Mouse (Mus musculus) liver, embryonic 12.5 days (tissue): ENCODE measurements around the gene Pnpla3. TPM values are rescaled to one million over a fixed set of nuclear protein-coding genes. Genes with fewer than 3 reads are reported as not detected.

Experiments
- ATAC-seq: fragments of 200-750 bp; cut with Nextera tagmentation; 2 replicates; pipeline ENCODE4 v1.8.0; 2017; ENCODE audit warnings: moderate number of reproducible peaks, mild to moderate bottlenecking, moderate library complexity
- H3K27ac ChIP-seq: fragments of 300-500 bp; sonication (generic); 2 replicates; pipeline ENCODE4 v1.5.1; 2016; ENCODE audit warnings: mild to moderate bottlenecking
- H3K27me3 ChIP-seq: fragments of 300-500 bp; sonication (generic); replicated peaks from 2 replicates; pipeline ENCODE4 v1.6.1; 2016; ENCODE audit warnings: mild to moderate bottlenecking, moderate library complexity
- H3K36me3 ChIP-seq: fragments of 300-500 bp; sonication (generic); 2 replicates; pipeline ENCODE4 v1.6.1; 2016; ENCODE audit warnings: mild to moderate bottlenecking, moderate library complexity
- H3K4me1 ChIP-seq: fragments of 300-500 bp; sonication (generic); 2 replicates; pipeline ENCODE4 v1.6.1; 2016
- H3K4me2 ChIP-seq: fragments of 300-500 bp; sonication (generic); 2 replicates; pipeline ENCODE4 v1.6.1; 2016; ENCODE audit warnings: mild to moderate bottlenecking, moderate library complexity
- H3K4me3 ChIP-seq: fragments of 300-500 bp; sonication (generic); 2 replicates; pipeline ENCODE4 v1.5.1; 2016; ENCODE audit warnings: mild to moderate bottlenecking, moderate library complexity
- H3K9ac ChIP-seq: fragments of 300-500 bp; sonication (generic); 2 replicates; pipeline ENCODE4 v1.6.1; 2016; ENCODE audit warnings: mild to moderate bottlenecking, moderate library complexity
- H3K9me3 ChIP-seq: fragments of 300-500 bp; sonication (generic); replicated peaks from 2 replicates; pipeline ENCODE4 v1.6.1; 2016; ENCODE audit warnings: mild to moderate bottlenecking, moderate library complexity
- WGBS: fragments of 180-500 bp; shearing (Covaris S2); methylation state at CpG from one replicate; pipeline ENCODE4 v1.1.7; 2016; ENCODE audit not compliant: insufficient replicate concordance; 5-methylcytosine and 5-hydroxymethylcytosine counted together
- polyA plus RNA-seq: library from polyadenylated mRNA; unstranded; fragments of >200 nt; fragmentation: Nextera tagmentation; extraction: Ambion mirVana; gene quantifications from 2 replicates; pipeline ENCODE4 v1.2.1, GENCODE M21; 2016

Pnpla3 gene
- 1.4 and 1.5 TPM in 2 replicates for polyA plus RNA-seq

GRCm38 (mm10) chr15:84167600-84167999 is at the start of gene Pnpla3:
Gene Pnpla3 (plus strand): TSS chr15:84167837.
- Histone ChIP-seq H3K4me3 (peak within 1 kb of the TSS; percentile 57), H3K4me2 (peak within 1 kb of the TSS; percentile 85), H3K27me3 (peaks cover 35% of the 10 kb centered on the region), H3K9me3 (no peaks in the 10 kb centered on the region), H3K36me3 (no peaks in the 10 kb centered on the region), H3K4me1 (peaks cover 7% of the 10 kb centered on the region), H3K9ac (peak within 1 kb of the TSS; percentile 58), H3K27ac (peak within 1 kb of the TSS; percentile 59)
- under 1% methylated on average over 28 of the region's 28 CpGs for WGBS
- peak; percentile 90 for ATAC-seq

GRCm38 (mm10) chr15:84120612-84121011 is 47.0 kb upstream of the Pnpla3 start:
- Histone ChIP-seq H3K27me3 (peaks cover 3% of the 10 kb centered on the region; the same call in 1 of the 2 replicates), H3K4me3 (no peak overlapping the region), H3K36me3 (no peaks in the 10 kb centered on the region), H3K4me2 (no peak overlapping the region), H3K27ac (no peak overlapping the region), H3K4me1 (no peaks in the 10 kb centered on the region), H3K9me3 (no peaks in the 10 kb centered on the region), H3K9ac (no peak overlapping the region)
- no peak for ATAC-seq
- 30% methylated on average over 6 of the region's 6 CpGs for WGBS

- Histone ChIP-seq H3K9ac (no peak overlapping the region), H3K4me2 (no peak overlapping the region), H3K27ac (no peak overlapping the region), H3K4me3 (no peak overlapping the region), H3K27me3 (peaks cover 3% of the 10 kb centered on the region; the same call in 1 of the 2 replicates), H3K4me1 (no peaks in the 10 kb centered on the region), H3K9me3 (no peaks in the 10 kb centered on the region), H3K36me3 (no peaks in the 10 kb centered on the region)
- 63% methylated on average over 7 of the region's 7 CpGs for WGBS
- no peak for ATAC-seq
Observed at GRCm38 (mm10) chr15:84121036-84121435, 46.6 kb upstream of the Pnpla3 start.

- no peak for ATAC-seq
- no peak within 1 kb of the TSS for H3K9ac ChIP-seq
- no peak within 1 kb of the TSS for H3K27ac ChIP-seq
- peaks cover 3% of the 10 kb centered on the region; the same call in 1 of the 2 replicates for H3K27me3 ChIP-seq
- H3K4me1 ChIP-seq: no peaks in the 10 kb centered on the region
- no peak within 1 kb of the TSS for H3K4me3 ChIP-seq
- no peak within 1 kb of the TSS for H3K4me2 ChIP-seq
- no peaks in the 10 kb centered on the region for H3K9me3 ChIP-seq
- H3K36me3 ChIP-seq: no peaks in the 10 kb centered on the region
- WGBS: 54% methylated on average over 8 of the region's 8 CpGs
Observed at GRCm38 (mm10) chr15:84123075-84123474, 44.6 kb upstream of the Pnpla3 start, which contains the start of gene Pnpla5. Gene Pnpla5 (minus strand): TSS chr15:84123175.

- WGBS: 49% methylated on average over 7 of the region's 7 CpGs
- H3K36me3 ChIP-seq: no peaks in the 10 kb centered on the region
- ATAC-seq: no peak
- H3K27ac ChIP-seq: no peak overlapping the region
- H3K9me3 ChIP-seq: no peaks in the 10 kb centered on the region
- no peak overlapping the region for H3K9ac ChIP-seq
- no peak overlapping the region for H3K4me3 ChIP-seq
- H3K4me2 ChIP-seq: no peak overlapping the region
- H3K27me3 ChIP-seq: peaks cover 3% of the 10 kb centered on the region; the same call in 1 of the 2 replicates
- H3K4me1 ChIP-seq: no peaks in the 10 kb centered on the region
Observed at GRCm38 (mm10) chr15:84124086-84124485, 43.6 kb upstream of the Pnpla3 start.

- no peaks in the 10 kb centered on the region; the same call in 1 of the 2 replicates for H3K27me3 ChIP-seq
- no peak overlapping the region for H3K4me3 ChIP-seq
- no peak for ATAC-seq
- no peaks in the 10 kb centered on the region for H3K9me3 ChIP-seq
- no peak overlapping the region for H3K9ac ChIP-seq
- WGBS: 29% methylated on average over 4 of the region's 4 CpGs
- no peaks in the 10 kb centered on the region for H3K36me3 ChIP-seq
- H3K4me1 ChIP-seq: no peaks in the 10 kb centered on the region
- H3K27ac ChIP-seq: no peak overlapping the region
- H3K4me2 ChIP-seq: no peak overlapping the region
Observed at GRCm38 (mm10) chr15:84126447-84126846, 41.2 kb upstream of the Pnpla3 start.

- H3K27ac ChIP-seq: no peak overlapping the region
- ATAC-seq: no peak
Observed at GRCm38 (mm10) chr15:84126871-84127270, 40.8 kb upstream of the Pnpla3 start.

GRCm38 (mm10) chr15:84131096-84131786 is 36.4 kb upstream of the Pnpla3 start:
- Histone ChIP-seq H3K9me3 (no peaks in the 10 kb centered on the region), H3K27me3 (no peaks in the 10 kb centered on the region), H3K4me2 (no peak overlapping the region), H3K9ac (no peak overlapping the region), H3K27ac (no peak overlapping the region), H3K4me3 (no peak overlapping the region), H3K4me1 (no peaks in the 10 kb centered on the region), H3K36me3 (no peaks in the 10 kb centered on the region)
- 39% methylated on average over 16 of the region's 16 CpGs for WGBS
- ATAC-seq: no peak

More at GRCm38 (mm10) chr15:84126871-84127270, 40.8 kb upstream of the Pnpla3 start:
- Histone ChIP-seq H3K27me3 (no peaks in the 10 kb centered on the region), H3K9ac (no peak overlapping the region), H3K4me2 (no peak overlapping the region), H3K9me3 (no peaks in the 10 kb centered on the region), H3K4me3 (no peak overlapping the region), H3K4me1 (no peaks in the 10 kb centered on the region), H3K36me3 (no peaks in the 10 kb centered on the region)
- WGBS: 20% methylated on average over 5 of the region's 5 CpGs

- no peak overlapping the region for H3K27ac ChIP-seq
- no peaks in the 10 kb centered on the region for H3K4me1 ChIP-seq
- H3K4me2 ChIP-seq: no peak overlapping the region
- no peaks in the 10 kb centered on the region for H3K27me3 ChIP-seq
- H3K9me3 ChIP-seq: no peaks in the 10 kb centered on the region
- H3K9ac ChIP-seq: no peak overlapping the region
- no peaks in the 10 kb centered on the region for H3K36me3 ChIP-seq
- no peak for ATAC-seq
- H3K4me3 ChIP-seq: no peak overlapping the region
- 78% methylated on average over 7 of the region's 7 CpGs for WGBS
Observed at GRCm38 (mm10) chr15:84131971-84132370, 35.7 kb upstream of the Pnpla3 start.

- H3K27me3 ChIP-seq: no peaks in the 10 kb centered on the region
- no peak overlapping the region for H3K4me3 ChIP-seq
- H3K4me2 ChIP-seq: no peak overlapping the region
- no peaks in the 10 kb centered on the region for H3K4me1 ChIP-seq
- no peaks in the 10 kb centered on the region for H3K36me3 ChIP-seq
- ATAC-seq: no peak
- no peak overlapping the region for H3K27ac ChIP-seq
- WGBS: 44% methylated on average over 4 of the region's 4 CpGs
- H3K9ac ChIP-seq: no peak overlapping the region
- H3K9me3 ChIP-seq: no peaks in the 10 kb centered on the region
Observed at GRCm38 (mm10) chr15:84133440-84133839, 34.2 kb upstream of the Pnpla3 start.

GRCm38 (mm10) chr15:84135472-84135871 is 32.2 kb upstream of the Pnpla3 start:
- Histone ChIP-seq H3K9ac (no peak overlapping the region), H3K9me3 (no peaks in the 10 kb centered on the region), H3K4me3 (no peak overlapping the region), H3K27me3 (no peaks in the 10 kb centered on the region), H3K36me3 (no peaks in the 10 kb centered on the region), H3K4me1 (no peaks in the 10 kb centered on the region), H3K4me2 (no peak overlapping the region), H3K27ac (no peak overlapping the region)
- WGBS: 67% methylated on average over 5 of the region's 5 CpGs
- ATAC-seq: no peak

GRCm38 (mm10) chr15:84136473-84137415 is 30.9 kb upstream of the Pnpla3 start:
- Histone ChIP-seq H3K4me2 (no peak overlapping the region), H3K4me3 (no peak overlapping the region), H3K9me3 (no peaks in the 10 kb centered on the region), H3K27ac (no peak overlapping the region), H3K4me1 (no peaks in the 10 kb centered on the region), H3K36me3 (no peaks in the 10 kb centered on the region), H3K27me3 (no peaks in the 10 kb centered on the region), H3K9ac (no peak overlapping the region)
- no peak for ATAC-seq
- WGBS: 33% methylated on average over 12 of the region's 12 CpGs
